Mouse (Mus musculus) brown adipose tissue, adult 24 weeks (tissue): ENCODE results near the gene Rab3d. TPM values are rescaled to one million over a fixed set of nuclear protein-coding genes. Genes with fewer than 3 reads are reported as not detected.
A peak's percentile ranks its signal among the peaks of the same experiment; 100 is the strongest.
"Not testable (repeated sequence)": the region's sequence is repeated elsewhere in the genome, so short reads cannot be mapped to it uniquely, and the experiment has no call there.

Source experiments
- H3K27ac ChIP-seq: fragments of 200-500 bp; replicated peaks from 2 replicates; pipeline ENCODE4 v1.5.1; 2012; ENCODE audit warnings: low read depth, mild to moderate bottlenecking, low read length
- H3K4me1 ChIP-seq: fragments of 200-500 bp; 2 replicates; pipeline ENCODE4 v1.6.1; 2012; ENCODE audit warnings: low read length, mixed read lengths; ENCODE audit not compliant: control insufficient read depth, insufficient read depth, insufficient read length
- H3K4me3 ChIP-seq: fragments of 200-500 bp; 2 replicates; pipeline ENCODE4 v1.5.1; 2012; ENCODE audit warnings: low read depth, mild to moderate bottlenecking, low read length, moderate library complexity; ENCODE audit not compliant: insufficient read depth
- polyA plus RNA-seq: library from polyadenylated mRNA; stranded (reverse); fragments of >200 nt; gene quantifications from 2 replicates; pipeline ENCODE4 v1.2.4, GENCODE M21; 2012; ENCODE audit not compliant: missing spikeins, insufficient read depth, insufficient read length

Gene Rab3d
- polyA plus RNA-seq, 1 experiment: 31.2 TPM

DNA sequence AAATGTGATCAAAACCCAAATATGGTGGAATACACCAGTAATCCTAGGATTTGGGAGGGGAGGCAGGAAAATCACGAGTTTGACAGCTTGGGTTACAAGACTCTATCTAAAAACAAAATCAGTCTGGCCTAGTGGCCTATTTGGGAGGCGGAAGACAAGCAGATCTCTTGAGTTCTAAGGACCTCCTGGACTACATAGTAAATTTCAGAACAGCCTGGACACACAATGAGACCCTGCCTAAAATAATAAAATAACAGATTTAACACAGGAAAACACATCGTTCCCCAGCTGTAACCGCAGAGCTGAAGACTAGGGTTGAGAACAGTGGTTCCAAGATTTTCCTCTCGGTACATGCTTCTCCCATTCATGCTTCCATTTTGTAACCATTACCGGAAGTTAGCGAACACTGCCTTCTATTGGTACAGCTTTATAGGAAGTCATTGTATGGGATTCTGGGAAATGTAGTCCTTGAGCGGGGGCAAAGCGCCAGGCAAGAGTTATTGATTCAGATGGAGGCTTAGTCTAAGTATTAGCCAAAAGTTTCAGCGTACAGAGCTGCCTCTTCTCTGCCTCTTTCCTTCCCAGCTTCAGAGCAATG lies 16.7 kb downstream of the Rab3d start:
- H3K27ac ChIP-seq: no peak overlapping the region
- H3K4me3 ChIP-seq: peak overlapping the region; percentile 51
- no peaks in the 10 kb centered on the region for H3K4me1 ChIP-seq

- no peak overlapping the region for H3K27ac ChIP-seq
- H3K4me3 ChIP-seq: no peak overlapping the region
These were observed 28.8 kb downstream of the Rab3d start for GRCm38 (mm10) chr9:21889229-21889628.

DNA sequence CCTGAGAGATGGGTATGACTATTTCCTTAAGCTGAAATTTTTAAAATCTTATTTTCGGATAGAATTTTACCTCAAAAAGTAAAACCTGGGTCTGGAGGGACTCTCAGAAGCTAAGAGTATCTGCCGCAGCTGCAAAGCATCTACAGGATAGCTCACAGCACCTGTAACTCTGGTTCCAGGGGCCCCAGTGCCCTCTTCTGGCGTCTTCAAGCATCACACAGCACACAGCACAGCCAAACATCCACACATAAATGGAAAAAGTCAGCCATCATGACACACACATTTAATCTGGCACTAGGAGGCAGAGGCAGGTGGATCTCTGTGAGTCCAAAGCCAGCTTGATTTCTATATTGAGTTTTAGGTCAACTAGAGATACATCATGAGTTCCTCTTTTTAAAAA lies 41.4 kb downstream of the Rab3d start:
- Histone ChIP-seq H3K27ac (no peak overlapping the region), H3K4me1 (no peaks in the 10 kb centered on the region), H3K4me3 (no peak overlapping the region)

More at GRCm38 (mm10) chr9:21889229-21889628, 28.8 kb downstream of the Rab3d start:
- no peaks in the 10 kb centered on the region for H3K4me1 ChIP-seq

DNA sequence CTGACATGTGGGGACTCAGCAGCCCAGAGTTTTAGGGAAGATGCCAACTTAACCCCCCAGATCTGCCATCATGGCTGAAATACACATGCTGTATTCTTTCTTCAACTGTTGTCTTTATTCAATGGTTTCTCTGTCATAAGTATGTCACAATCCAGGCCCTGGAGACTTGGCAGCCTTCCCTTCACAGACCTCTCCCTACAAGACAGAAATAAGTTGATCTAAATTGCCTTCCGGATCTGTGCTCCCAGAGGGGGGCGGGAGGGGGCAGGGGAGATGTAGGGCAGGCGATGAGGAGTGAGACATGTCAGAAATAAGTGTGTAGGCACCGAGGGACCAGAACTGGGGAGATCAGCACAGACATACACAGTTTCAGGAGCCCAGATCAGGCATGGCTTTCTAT lies 45.8 kb downstream of the Rab3d start:
- H3K4me3 ChIP-seq: no peak overlapping the region
- no peaks in the 10 kb centered on the region for H3K4me1 ChIP-seq
- no peak overlapping the region for H3K27ac ChIP-seq

DNA sequence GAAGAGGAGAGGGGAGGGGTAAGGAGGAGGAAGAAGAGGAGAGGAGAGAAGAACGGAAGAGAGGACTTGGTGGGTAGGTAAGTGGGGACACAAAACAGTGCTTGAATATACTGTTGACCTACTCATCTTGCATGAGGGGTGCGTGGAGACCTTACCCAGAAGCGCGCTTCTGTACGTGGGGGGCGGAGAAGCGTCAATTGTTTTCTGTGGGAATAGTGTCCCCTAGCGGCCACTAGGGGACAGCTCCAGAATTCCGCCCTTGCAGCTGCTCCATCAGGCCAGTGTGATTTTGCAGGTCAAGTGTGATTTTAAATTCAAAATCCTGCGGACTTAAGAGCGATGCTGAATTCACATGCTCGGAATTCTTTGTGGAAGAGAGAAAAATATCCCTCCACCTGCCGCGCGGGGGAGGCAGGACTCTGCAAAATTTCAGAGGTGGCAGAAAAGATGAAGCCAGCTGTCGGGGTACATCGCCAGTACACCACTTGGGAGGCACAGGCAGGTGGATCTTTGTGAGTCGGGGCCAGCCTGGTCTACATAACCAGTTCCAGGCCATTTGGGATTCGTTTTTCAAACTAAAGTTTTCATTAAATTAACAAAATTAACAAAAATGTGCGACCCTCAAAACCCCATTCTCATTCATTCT lies 47.0 kb downstream of the Rab3d start:
- H3K4me1 ChIP-seq: peaks cover 4% of the 10 kb centered on the region
- no peak overlapping the region for H3K27ac ChIP-seq
- H3K4me3 ChIP-seq: no peak overlapping the region

- H3K27ac ChIP-seq, H3K4me1 ChIP-seq, H3K4me3 ChIP-seq: not testable (repeated sequence)
These were observed 48.7 kb downstream of the Rab3d start for GRCm38 (mm10) chr9:21869290-21869689.

- Histone ChIP-seq H3K4me3 (no peak overlapping the region), H3K27ac (no peak overlapping the region)
These were observed 50.3 kb downstream of the Rab3d start for GRCm38 (mm10) chr9:21867726-21868125.

DNA sequence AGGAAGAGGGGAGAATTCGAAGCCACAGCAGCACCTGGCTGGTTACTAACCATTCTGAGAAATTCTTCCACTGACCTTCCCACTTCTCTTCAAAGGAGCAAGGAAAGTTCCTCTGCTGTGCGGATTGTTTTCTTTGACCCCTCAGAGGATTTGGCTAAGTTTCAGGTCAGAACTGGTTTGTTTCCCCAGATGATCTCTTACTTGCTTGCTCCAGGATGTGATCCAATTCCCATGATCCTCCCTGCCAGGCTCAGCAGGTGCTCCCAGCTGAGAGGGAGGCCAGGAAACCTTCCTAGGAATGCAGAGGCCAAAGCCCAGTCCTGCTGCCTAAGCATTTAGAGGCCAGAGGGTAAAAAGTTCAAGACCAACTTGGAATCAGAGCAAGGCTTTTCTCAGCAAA lies 51.4 kb downstream of the Rab3d start:
- peaks cover 7% of the 10 kb centered on the region for H3K4me1 ChIP-seq
- peak overlapping the region; percentile 76 for H3K27ac ChIP-seq
- H3K4me3 ChIP-seq: no peak overlapping the region

More at GRCm38 (mm10) chr9:21867726-21868125, 50.3 kb downstream of the Rab3d start:
- peaks cover 7% of the 10 kb centered on the region for H3K4me1 ChIP-seq

GRCm38 (mm10) chr9:21865673-21866398 lies 52.2 kb downstream of the Rab3d start:
- Histone ChIP-seq H3K4me1 (peaks cover 7% of the 10 kb centered on the region), H3K27ac (no peak overlapping the region), H3K4me3 (no peak overlapping the region)

GRCm38 (mm10) chr9:21862181-21862580 lies 55.8 kb downstream of the Rab3d start:
- H3K4me1 ChIP-seq: peaks cover 7% of the 10 kb centered on the region
- no peak overlapping the region for H3K4me3 ChIP-seq
- H3K27ac ChIP-seq: no peak overlapping the region

- not testable (repeated sequence) for H3K27ac ChIP-seq, H3K4me1 ChIP-seq, H3K4me3 ChIP-seq
These were observed 57.6 kb downstream of the Rab3d start for GRCm38 (mm10) chr9:21860349-21860748.

DNA sequence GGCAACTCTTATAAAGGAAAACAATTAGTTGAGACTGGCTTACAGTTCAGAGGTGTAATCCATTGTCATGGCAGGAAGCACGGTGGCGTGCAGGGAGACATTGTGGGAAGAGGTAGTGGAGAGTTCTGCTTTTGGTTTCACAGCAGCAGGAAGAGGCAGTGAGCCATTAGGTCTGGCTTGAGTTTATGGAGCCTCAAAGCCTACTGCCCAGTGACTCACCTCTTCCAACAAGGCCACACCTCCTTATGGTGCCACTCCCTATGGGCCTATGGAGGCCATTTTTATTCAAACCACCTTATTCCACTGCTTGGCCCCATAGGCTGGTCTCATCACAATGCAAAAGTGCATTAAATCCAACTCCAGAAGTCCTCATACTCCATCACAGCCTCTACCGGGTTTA lies 58.4 kb downstream of the Rab3d start:
- Histone ChIP-seq H3K4me3 (no peak overlapping the region), H3K4me1 (no peaks in the 10 kb centered on the region), H3K27ac (no peak overlapping the region)

DNA sequence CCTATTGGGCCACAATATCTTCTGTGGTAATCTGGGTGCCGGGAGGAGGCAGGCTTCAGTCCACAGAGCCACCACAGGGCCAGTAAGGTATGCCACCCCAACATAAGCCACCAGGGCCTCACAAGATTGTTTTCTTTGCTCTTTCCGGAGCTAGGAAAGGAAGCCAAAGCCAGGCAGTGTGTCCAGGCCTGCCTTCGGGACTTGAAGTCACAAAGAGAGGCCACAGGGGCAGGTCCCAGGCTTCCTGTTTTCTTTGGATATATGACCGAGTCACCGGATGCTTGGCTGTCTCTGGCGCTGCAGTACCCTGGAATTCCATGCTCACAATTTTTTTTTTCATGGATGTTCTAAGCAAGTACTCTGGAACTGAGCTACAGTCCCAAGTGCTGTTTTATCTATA lies 59.9 kb downstream of the Rab3d start:
- peak overlapping the region; percentile 75 for H3K27ac ChIP-seq
- H3K4me1 ChIP-seq: no peaks in the 10 kb centered on the region
- H3K4me3 ChIP-seq: no peak overlapping the region

GRCm38 (mm10) chr9:21857501-21857900 lies 60.5 kb downstream of the Rab3d start:
- no peaks in the 10 kb centered on the region; the same call in 1 of the 2 replicates for H3K4me1 ChIP-seq
- H3K27ac ChIP-seq: peak overlapping the region; percentile 75
- no peak overlapping the region for H3K4me3 ChIP-seq
